Mouse (Mus musculus) CH12.LX (cell line): ENCODE results near the gene Fcor. TPM values are rescaled to one million over a fixed set of nuclear protein-coding genes. Genes with fewer than 3 reads are reported as not detected.

ENCODE experiments used
- DNase-seq: peaks from one replicate; pipeline ENCODE4 v3.0.0-alpha.2; 2013; ENCODE audit errors: extremely low read depth
- H3K27ac ChIP-seq: 2 replicates; pipeline ENCODE4 v1.5.1; 2012; ENCODE audit warnings: low read depth, mild to moderate bottlenecking, control low read depth, moderate library complexity; ENCODE audit not compliant: insufficient read depth
- H3K27me3 ChIP-seq: replicated peaks from 2 replicates; pipeline ENCODE3; 2012; ENCODE audit warnings: inconsistent platforms
- H3K36me3 ChIP-seq, 2 experiments: replicated peaks in 1 of 2; 2 replicates each; pipeline versions ENCODE3 to v1.6.1; 2012; ENCODE audit warnings: inconsistent platforms in 1 of 2, low read length in 1 of 2, mild to moderate bottlenecking in 1 of 2, mixed read lengths in 1 of 2, moderate library complexity in 1 of 2; ENCODE audit not compliant: control insufficient read depth in 1 of 2, insufficient read depth in 1 of 2
- H3K4me1 ChIP-seq, 2 experiments: 2 replicates each; pipeline ENCODE4 v1.6.1; 2012; ENCODE audit warnings: inconsistent platforms in 1 of 2, moderate library complexity in 1 of 2; ENCODE audit not compliant: insufficient read depth in 2 of 2, control insufficient read depth in 1 of 2
- H3K4me2 ChIP-seq: 2 replicates; pipeline ENCODE4 v1.6.1; 2012; ENCODE audit warnings: low read depth, mild to moderate bottlenecking, control low read depth; ENCODE audit not compliant: poor library complexity, insufficient read depth, severe bottlenecking
- H3K4me3 ChIP-seq, 3 experiments: fragments of 150-350 bp in 1 of 3; sonication (generic) in 1 of 3; replicated peaks in 1 of 3; 2 replicates each; pipeline versions ENCODE3 to v1.5.1; 2011 to 2012; ENCODE audit warnings: low read depth in 2 of 3, low read length in 2 of 3, mild to moderate bottlenecking in 2 of 3, moderate library complexity in 2 of 3, control low read depth in 1 of 3, improper control_type of control experiment in 1 of 3, inconsistent platforms in 1 of 3, mixed read lengths in 1 of 3; ENCODE audit not compliant: poor library complexity in 1 of 3
- H3K79me2 ChIP-seq: replicated peaks from 2 replicates; pipeline ENCODE4 v1.6.1; 2012; ENCODE audit warnings: mild to moderate bottlenecking, moderate library complexity; ENCODE audit not compliant: control insufficient read depth, poor library complexity, insufficient read depth, severe bottlenecking; ENCODE audit errors: extremely low read depth
- H3K9ac ChIP-seq: 2 replicates; pipeline ENCODE4 v1.6.1; 2012; ENCODE audit warnings: low read depth, mild to moderate bottlenecking, control low read depth, moderate library complexity; ENCODE audit not compliant: insufficient read depth
- H3K9me3 ChIP-seq: replicated peaks from 2 replicates; pipeline ENCODE3; 2012; ENCODE audit warnings: low read length, inconsistent platforms, mixed read lengths
- BHLHE40 ChIP-seq: IDR thresholded peaks from 2 replicates; pipeline ENCODE4 v1.6.1; 2011; ENCODE audit warnings: mild to moderate bottlenecking, low read depth, low read length, improper control_type of control experiment
- CHD1 ChIP-seq: IDR thresholded peaks from 2 replicates; pipeline ENCODE4 v1.6.1; 2012; ENCODE audit warnings: low read depth, low read length, improper control_type of control experiment, inconsistent platforms
- CHD2 ChIP-seq: IDR thresholded peaks from 2 replicates; pipeline ENCODE4 v1.6.1; 2011; ENCODE audit warnings: low read length, improper control_type of control experiment
- CTCF ChIP-seq, 2 experiments: IDR thresholded peaks in 1 of 2; conservative IDR thresholded peaks in 1 of 2; 2 replicates each; pipeline ENCODE4 v1.5.1; 2011 to 2012; ENCODE audit warnings: low read depth in 2 of 2, low read length in 2 of 2, improper control_type of control experiment in 1 of 2, inconsistent platforms in 1 of 2, mild to moderate bottlenecking in 1 of 2, moderate library complexity in 1 of 2
- ELF1 ChIP-seq: IDR thresholded peaks from 2 replicates; pipeline ENCODE4 v1.6.1; 2014; ENCODE audit warnings: low read depth, mild to moderate bottlenecking, inconsistent platforms, low read length, improper control_type of control experiment
- HCFC1 ChIP-seq: IDR thresholded peaks from 2 replicates; pipeline ENCODE4 v1.6.1; 2012; ENCODE audit warnings: low read depth, mild to moderate bottlenecking, inconsistent platforms, low read length, improper control_type of control experiment
- IRF4 ChIP-seq: IDR thresholded peaks from 2 replicates; pipeline ENCODE4 v1.6.1; 2014; ENCODE audit warnings: low read depth, mild to moderate bottlenecking, inconsistent platforms, low read length, improper control_type of control experiment
- JUN ChIP-seq: IDR thresholded peaks from 2 replicates; pipeline ENCODE4 v1.6.1; 2011; ENCODE audit warnings: low read depth, mild to moderate bottlenecking, low read length, improper control_type of control experiment, moderate library complexity; ENCODE audit not compliant: insufficient read depth
- KAT2A ChIP-seq: IDR thresholded peaks from 2 replicates; pipeline ENCODE4 v1.6.1; 2012; ENCODE audit warnings: low read length, improper control_type of control experiment, inconsistent platforms; ENCODE audit not compliant: insufficient replicate concordance
- MAX ChIP-seq: IDR thresholded peaks from 2 replicates; pipeline ENCODE4 v1.6.1; 2011; ENCODE audit warnings: low read length, improper control_type of control experiment
- MEF2A ChIP-seq: IDR thresholded peaks from 2 replicates; pipeline ENCODE4 v1.6.1; 2014; ENCODE audit warnings: low read depth, mild to moderate bottlenecking, inconsistent platforms, low read length, improper control_type of control experiment, borderline replicate concordance
- MXI1 ChIP-seq: IDR thresholded peaks from 2 replicates; pipeline ENCODE4 v1.6.1; 2011; ENCODE audit warnings: mild to moderate bottlenecking, low read depth, low read length, improper control_type of control experiment
- MYC ChIP-seq: IDR thresholded peaks from 2 replicates; pipeline ENCODE4 v1.6.1; 2011; ENCODE audit warnings: low read depth, mild to moderate bottlenecking, improper control_type of control experiment, low read length
- NRF1 ChIP-seq: IDR thresholded peaks from 2 replicates; pipeline ENCODE4 v1.6.1; 2014; ENCODE audit warnings: low read depth, mild to moderate bottlenecking, inconsistent platforms, low read length, improper control_type of control experiment, moderate library complexity
- POLR2A ChIP-seq: IDR thresholded peaks from 2 replicates; pipeline ENCODE4 v1.6.1; 2011; ENCODE audit warnings: low read depth, mild to moderate bottlenecking, improper control_type of control experiment, low read length
- POLR2AphosphoS2 ChIP-seq: IDR thresholded peaks from 2 replicates; pipeline ENCODE4 v1.6.1; 2011; ENCODE audit warnings: low read depth, low read length, improper control_type of control experiment
- RAD21 ChIP-seq: IDR thresholded peaks from 2 replicates; pipeline ENCODE4 v1.6.1; 2011; ENCODE audit warnings: low read depth, mild to moderate bottlenecking, low read length, improper control_type of control experiment, moderate library complexity
- RCOR1 ChIP-seq: conservative IDR thresholded peaks from 2 replicates; pipeline ENCODE4 v1.6.1; 2012; ENCODE audit warnings: low read depth, mild to moderate bottlenecking, inconsistent platforms, low read length, improper control_type of control experiment
- TBP ChIP-seq: conservative IDR thresholded peaks from 2 replicates; pipeline ENCODE4 v1.6.1; 2011; ENCODE audit warnings: low read depth, low read length, improper control_type of control experiment
- UBTF ChIP-seq: IDR thresholded peaks from 2 replicates; pipeline ENCODE4 v1.6.1; 2012; ENCODE audit warnings: low read depth, mild to moderate bottlenecking, inconsistent platforms, low read length, improper control_type of control experiment, moderate library complexity
- USF2 ChIP-seq: conservative IDR thresholded peaks from 2 replicates; pipeline ENCODE4 v1.6.1; 2011; ENCODE audit warnings: low read depth, low read length, improper control_type of control experiment
- ZMIZ1 ChIP-seq: IDR thresholded peaks from 2 replicates; pipeline ENCODE4 v1.6.1; 2012; ENCODE audit warnings: low read depth, mild to moderate bottlenecking, inconsistent platforms, low read length, improper control_type of control experiment
- dilution Hi-C: fragments of 300-500 bp; cut with MboI; formaldehyde crosslinking; loops from 2 replicates; pipeline ENCODE4 v1.14.3; 2020; ENCODE audit warnings: low sequenced_read_pairs; ENCODE audit not compliant: extremely low pct_unique_long_range_greater_than_20kb, extremely low pct_ligation_motif_present
- in situ Hi-C: fragments of 300-500 bp; cut with MboI; formaldehyde crosslinking; loops from 3 replicates; pipeline ENCODE4 v1.14.3; 2019; ENCODE audit warnings: low sequenced_read_pairs, low pct_ligation_motif_present, low pct_unique_long_range_greater_than_20kb, mixed read lengths
- polyA plus RNA-seq: library from polyadenylated mRNA; unstranded; fragments of >175 nt; gene quantifications from 2 replicates; pipeline ENCODE4 v1.2.1, GENCODE M21; 2012; ENCODE audit warnings: low read depth; ENCODE audit not compliant: insufficient read length
- total RNA-seq, 2 experiments: library from RNA; depleted of rRNA; stranded (reverse); fragments of 300-350 nt in 1 of 2; fragments of >200 nt in 1 of 2; gene quantifications; 2 replicates each; pipeline ENCODE4 v1.2.3; 2012 to 2014

Gene Fcor
- total and polyA plus RNA-seq, 3 experiments: 0.63 TPM; not detected in 2

- in situ Hi-C loops (no loop called here), dilution Hi-C loops (no loop called here)
- peaks cover 3 to 7% of the 10 kb centered on the region in 2 experiments for H3K36me3 ChIP-seq
- no peaks in the 10 kb centered on the region for H3K9me3 ChIP-seq
- H3K79me2 ChIP-seq: no peaks in the 10 kb centered on the region
- H3K9ac ChIP-seq: no peak overlapping the region
- DNase-seq: no peak
- H3K27ac ChIP-seq: no peak overlapping the region
- TF ChIP-seq CHD1 (no peak), ELF1 (no peak), POLR2A (no peak), JUN (no peak), UBTF (no peak), USF2 (no peak), MXI1 (no peak), RAD21 (no peak)
- no peak overlapping the region for H3K4me2 ChIP-seq
- no peaks in the 10 kb centered on the region for H3K27me3 ChIP-seq
- no peak overlapping the region for H3K4me3 ChIP-seq
- peaks cover 0 to 13% of the 10 kb centered on the region in 2 experiments; a peak in 2 of 4 replicates for H3K4me1 ChIP-seq
These were observed 24.6 kb downstream of the Fcor start for GRCm38 (mm10) chr8:3647561-3647960.

GRCm38 (mm10) chr8:3646824-3647531 lies 25.2 kb downstream of the Fcor start:
- TF ChIP-seq ELF1 (no peak), MAX (no peak), HCFC1 (no peak), NRF1 (no peak), BHLHE40 (no peak), MXI1 (no peak), CHD1 (no peak), UBTF (no peak), USF2 (no peak), ZMIZ1 (no peak), RCOR1 (no peak), IRF4 (no peak), CTCF (conservative IDR thresholded peaks at IDR 0.05 in 1 of 2, IDR thresholded peaks at IDR 0.05 in 1 of 2; ENCODE audit: low read depth in 2 of 2, low read length in 2 of 2) (no peak), POLR2A (no peak), TBP (no peak), MYC (no peak), POLR2AphosphoS2 (no peak), MEF2A (no peak), CHD2 (no peak), KAT2A (no peak)
- TF ChIP-seq, all 38 proteins: peak for 0
- H3K4me3 ChIP-seq: no peak overlapping the region
- H3K36me3 ChIP-seq: peaks cover 6 to 13% of the 10 kb centered on the region in 2 experiments
- peaks cover 0 to 13% of the 10 kb centered on the region in 2 experiments; a peak in 2 of 4 replicates for H3K4me1 ChIP-seq
- no peak overlapping the region for H3K27ac ChIP-seq
- dilution Hi-C loops: no loop called here
- no peaks in the 10 kb centered on the region for H3K79me2 ChIP-seq
- H3K9ac ChIP-seq: no peak overlapping the region
- no peaks in the 10 kb centered on the region for H3K27me3 ChIP-seq
- no peak overlapping the region for H3K4me2 ChIP-seq
- in situ Hi-C loops: no loop called here
- no peak for DNase-seq
- no peaks in the 10 kb centered on the region for H3K9me3 ChIP-seq
